Comparison of ENCODE assay signal across 9 mouse cellular contexts in genomic region chr1:86530871-86531546, GRCm38 (mm10). TPM values are rescaled to one million over a fixed set of nuclear protein-coding genes. Genes with fewer than 3 reads are reported as not detected.
DNase-seq lines count a peak whose midpoint lies in the region; ATAC-seq lines count a peak whose summit lies in the region.
"Had no signal": no experiment of that assay in that cellular context is flagged by ENCODE, and none has a peak within 500 bp of the region (broad histone marks: within the 10 kb centered on the region; RNA-seq: fewer than 3 reads in every experiment).

No protein-coding gene starts in this region.

- peaks cover 6% of the 10 kb centered on the region; the same call in 1 of the 2 replicates for H3K36me3 ChIP-seq in heart, embryonic 11.5 days (ENCODE audit: control insufficient read depth, insufficient read depth, low read length)
- H3K36me3 ChIP-seq in hindbrain, embryonic 10.5 days = peaks cover 53% of the 10 kb centered on the region
- peaks cover 33% of the 10 kb centered on the region for H3K36me3 ChIP-seq in midbrain, embryonic 14.5 days (ENCODE audit: control insufficient read depth, insufficient read depth, low read length)

- ATAC-seq in heart, embryonic 11.5 days (replicated peaks; ENCODE audit: insufficient number of reproducible peaks, low FRiP score, low TSS enrichment) = no peak
- ATAC-seq in midbrain, embryonic 14.5 days (ENCODE audit: low FRiP score, low TSS enrichment) = no peak

- peak overlapping the region; percentile 52; the same call in 1 of the 2 replicates for H3K9ac ChIP-seq in heart, embryonic 11.5 days (ENCODE audit: low read depth, low read length)
- H3K9ac ChIP-seq in midbrain, embryonic 14.5 days (replicated peaks; ENCODE audit: low read length) = no peak overlapping the region; the same call in 1 of the 2 replicates

- no peaks in the 10 kb centered on the region for H3K9me3 ChIP-seq in heart, embryonic 11.5 days (replicated peaks; ENCODE audit: control insufficient read depth, low read length)
- no peaks in the 10 kb centered on the region for H3K9me3 ChIP-seq in hindbrain, embryonic 10.5 days
- no peaks in the 10 kb centered on the region for H3K9me3 ChIP-seq in midbrain, embryonic 14.5 days (ENCODE audit: control insufficient read depth, low read length)
- H3K9me3 ChIP-seq: megakaryocyte, embryonic 14.5 days had no signal

- H3K27ac ChIP-seq in heart, embryonic 11.5 days (ENCODE audit: low read depth, low read length) = 0 out of 2 replicates have a peak overlapping the region, but pooled peaks have one; percentile 46
- H3K27ac ChIP-seq in hindbrain, embryonic 10.5 days = 0 out of 2 replicates have a peak overlapping the region, but pooled peaks have one; percentile 45
- peak overlapping the region; percentile 69; the same call in 1 of the 2 replicates for H3K27ac ChIP-seq in midbrain, embryonic 14.5 days (replicated peaks; ENCODE audit: low read depth, low read length)

- H3K4me2 ChIP-seq in heart, embryonic 11.5 days = no peak overlapping the region
- peak overlapping the region; percentile 27 for H3K4me2 ChIP-seq in midbrain, embryonic 14.5 days (ENCODE audit: low read length)

- no peak overlapping the region for H3K4me3 ChIP-seq in heart, embryonic 11.5 days (ENCODE audit: low read depth, low read length)
- peak overlapping the region; percentile 16 for H3K4me3 ChIP-seq in hindbrain, embryonic 10.5 days
- no peak overlapping the region for H3K4me3 ChIP-seq in midbrain, embryonic 14.5 days (replicated peaks; ENCODE audit: low read depth, low read length)

- DNase-seq in heart, postnatal 10 days = no peak
- DNase-seq in ES-CJ7 (ENCODE audit: low read depth, low spot score) = peak; percentile 70
- DNase-seq in hindbrain, embryonic 10.5 days (ENCODE audit: low spot score) = peak; percentile 41
- no peak for DNase-seq in midbrain, embryonic 14.5 days
- no peak for DNase-seq in spleen, postnatal 14 days (ENCODE audit: low spot score in 2 of 2)
- no peak for DNase-seq in frontal cortex, postnatal 14 days (ENCODE audit: low spot score in 2 of 2)
- no peak for DNase-seq in layer of hippocampus, postnatal 25 days (ENCODE audit: extremely low spot score in 1 of 2, low spot score in 1 of 2)

- WGBS in heart, embryonic 11.5 days (ENCODE audit: insufficient replicate concordance) = 27% methylated on average over 4 of the region's 4 CpGs
- WGBS in hindbrain, embryonic 10.5 days = 18% methylated on average over 4 of the region's 4 CpGs
- WGBS in midbrain, embryonic 14.5 days = 15% methylated on average over 4 of the region's 4 CpGs

- intact Hi-C loops in heart, postnatal 10 days (cut with DNase I) = loop anchor here (5.0 kb wide), 1 partner anchor 169 kb away; no protein-coding TSS in a partner anchor

- peaks cover 23% of the 10 kb centered on the region for H3K4me1 ChIP-seq in heart, embryonic 11.5 days (ENCODE audit: control insufficient read depth, insufficient read depth, low read length)
- H3K4me1 ChIP-seq in hindbrain, embryonic 10.5 days (replicated peaks) = peaks cover 34% of the 10 kb centered on the region
- peaks cover 25% of the 10 kb centered on the region for H3K4me1 ChIP-seq in midbrain, embryonic 14.5 days (ENCODE audit: control insufficient read depth, insufficient read depth, low read length)

- H3K27me3 ChIP-seq in heart, embryonic 11.5 days (ENCODE audit: control insufficient read depth, insufficient read depth, low read length) = no peaks in the 10 kb centered on the region
- no peaks in the 10 kb centered on the region for H3K27me3 ChIP-seq in hindbrain, embryonic 10.5 days (ENCODE audit: insufficient read depth, poor library complexity, severe bottlenecking)
- no peaks in the 10 kb centered on the region for H3K27me3 ChIP-seq in midbrain, embryonic 14.5 days (ENCODE audit: control insufficient read depth, insufficient read depth, low read length)
- H3K27me3 ChIP-seq: megakaryocyte, embryonic 14.5 days had no signal

RNA-seq across cellular contexts. Expression of gene Ptma, which starts 4.5 kb away (rescaled TPM):
- 1,195 and 1,343 TPM in 2 replicates for polyA plus RNA-seq in heart, embryonic 11.5 days (2014; fragmentation: Nextera tagmentation; extraction: Ambion mirVana)
- 100 to 1,000 TPM; 535 to 599 TPM for total RNA-seq in heart, postnatal 10 days (2021)
- polyA plus RNA-seq in hindbrain, embryonic 10.5 days (2016; fragmentation: Nextera tagmentation; extraction: Ambion mirVana) = 2,611 and 3,050 TPM in 2 replicates
- 2,168 and 2,208 TPM in 2 replicates for polyA plus RNA-seq in midbrain, embryonic 14.5 days (2014; fragmentation: Nextera tagmentation; extraction: Ambion mirVana)
- total RNA-seq in layer of hippocampus, postnatal 25 days (2021) = 100 to 1,000 TPM; 508 to 527 TPM

RNA-seq across cellular contexts. Expression of gene Pde6d, which starts 51.4 kb away (rescaled TPM):
- polyA plus RNA-seq in heart, embryonic 11.5 days (2014; fragmentation: Nextera tagmentation; extraction: Ambion mirVana) = 71.4 and 71.6 TPM in 2 replicates
- total RNA-seq in heart, postnatal 10 days (2021) = 10 to 100 TPM; 37.9 to 40.9 TPM
- polyA plus RNA-seq in hindbrain, embryonic 10.5 days (2016; fragmentation: Nextera tagmentation; extraction: Ambion mirVana) = 75.1 and 87.1 TPM in 2 replicates
- 89.1 and 99.2 TPM in 2 replicates for polyA plus RNA-seq in midbrain, embryonic 14.5 days (2014; fragmentation: Nextera tagmentation; extraction: Ambion mirVana)
- 10 to 100 TPM; 55.4 to 61.0 TPM for total RNA-seq in layer of hippocampus, postnatal 25 days (2021)

RNA-seq across cellular contexts. Expression of gene Cops7b, which starts 51.7 kb away (rescaled TPM):
- 27.2 and 30.0 TPM in 2 replicates for polyA plus RNA-seq in heart, embryonic 11.5 days (2014; fragmentation: Nextera tagmentation; extraction: Ambion mirVana)
- total RNA-seq in heart, postnatal 10 days (2021) = 10 to 100 TPM; 11.0 to 12.6 TPM
- polyA plus RNA-seq in hindbrain, embryonic 10.5 days (2016; fragmentation: Nextera tagmentation; extraction: Ambion mirVana) = 76.2 and 82.4 TPM in 2 replicates
- polyA plus RNA-seq in midbrain, embryonic 14.5 days (2014; fragmentation: Nextera tagmentation; extraction: Ambion mirVana) = 55.6 and 56.7 TPM in 2 replicates
- 10 to 100 TPM; 21.6 to 25.0 TPM for total RNA-seq in layer of hippocampus, postnatal 25 days (2021)

Comparison
In these comparisons a context has a peak if more than half of its experiments do, and no peak if none do; other contexts are left out.
1. DNase-seq: peak in ES-CJ7 (single experiment) and hindbrain, embryonic 10.5 days (single experiment); none in heart, postnatal 10 days (0 of 2), midbrain, embryonic 14.5 days (single experiment), spleen, postnatal 14 days (0 of 2), frontal cortex, postnatal 14 days (0 of 2) and layer of hippocampus, postnatal 25 days (0 of 2).
2. Peak in every context shown above with its lines, with median percentiles within 50 percentile points of each other: H3K27ac ChIP-seq.